Mouse (Mus musculus): Measurements from ENCODE around the gene Pigg. TPM values are rescaled to one million over a fixed set of nuclear protein-coding genes. Genes with fewer than 3 reads are reported as not detected.

Gene Pigg
- total and polyA plus RNA-seq, 2 experiments from 2014 or later: 2.5 to 7.2 TPM

DNA sequence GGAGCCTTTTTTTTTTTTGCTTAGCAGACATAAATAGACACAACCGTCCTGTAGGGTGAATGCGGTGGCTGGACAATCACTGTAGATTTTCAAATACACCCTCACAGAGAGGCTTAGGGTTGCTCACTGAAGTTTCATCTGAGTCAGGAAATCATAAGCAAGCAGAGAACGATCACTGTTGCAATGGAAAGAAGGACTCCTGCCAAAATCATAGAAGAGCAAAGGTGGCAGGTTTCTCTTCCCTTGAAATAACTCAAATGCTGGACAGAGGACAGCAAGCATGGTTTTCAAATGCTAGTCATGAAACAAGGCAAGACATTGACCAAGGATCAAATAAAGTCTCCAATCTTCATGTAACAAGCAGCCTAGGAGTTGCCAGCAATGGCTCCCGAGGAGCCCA lies 65.9 kb downstream of the Pigg start:
- TF ChIP-seq CTCF (IDR thresholded peaks at IDR 0.05; ENCODE audit: low read depth): no peak
- no peak overlapping the region for H3K27ac ChIP-seq
- ATAC-seq: no peak
- H3K4me1 ChIP-seq (ENCODE audit: insufficient read depth, low read length): no peaks in the 10 kb centered on the region
- DNase-seq (ENCODE audit: low spot score): no peak
- H3K9me3 ChIP-seq (ENCODE audit: low read length): no peaks in the 10 kb centered on the region; the same call in 1 of the 2 replicates
- H3K4me2 ChIP-seq (ENCODE audit: low read depth, low read length): no peak overlapping the region
- no peaks in the 10 kb centered on the region for H3K27me3 ChIP-seq (ENCODE audit: insufficient read depth, low read length)
- no peaks in the 10 kb centered on the region for H3K36me3 ChIP-seq (ENCODE audit: insufficient read depth, low read length)
- H3K9ac ChIP-seq (replicated peaks; ENCODE audit: low read length): no peak overlapping the region
- 89% methylated on average over 4 of the region's 4 CpGs for WGBS
- H3K4me3 ChIP-seq (ENCODE audit: low read length): no peak overlapping the region

DNA sequence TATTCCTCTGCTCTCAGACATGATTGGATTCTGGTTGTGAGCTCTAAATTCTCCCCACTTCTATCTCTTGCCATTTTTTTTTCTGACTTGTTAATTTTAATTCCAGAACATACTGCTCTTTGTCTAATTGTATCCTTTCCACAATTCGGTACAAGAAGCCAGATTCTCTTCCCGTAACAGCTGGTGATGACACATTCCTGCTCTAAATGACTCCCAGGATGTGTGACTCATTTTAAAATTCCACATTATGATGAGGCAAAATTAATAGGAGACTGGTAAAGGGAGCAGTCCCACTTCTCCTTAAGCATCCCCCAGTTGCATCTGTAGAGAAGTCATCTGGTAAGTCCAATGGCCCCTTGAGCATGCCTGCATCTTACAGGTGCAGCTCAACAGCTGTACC lies 73.2 kb downstream of the Pigg start:
- ATAC-seq (no peak), DNase-seq (ENCODE audit: low spot score) (no peak)
- no peak for TF ChIP-seq CTCF (IDR thresholded peaks at IDR 0.05; ENCODE audit: low read depth)

DNA sequence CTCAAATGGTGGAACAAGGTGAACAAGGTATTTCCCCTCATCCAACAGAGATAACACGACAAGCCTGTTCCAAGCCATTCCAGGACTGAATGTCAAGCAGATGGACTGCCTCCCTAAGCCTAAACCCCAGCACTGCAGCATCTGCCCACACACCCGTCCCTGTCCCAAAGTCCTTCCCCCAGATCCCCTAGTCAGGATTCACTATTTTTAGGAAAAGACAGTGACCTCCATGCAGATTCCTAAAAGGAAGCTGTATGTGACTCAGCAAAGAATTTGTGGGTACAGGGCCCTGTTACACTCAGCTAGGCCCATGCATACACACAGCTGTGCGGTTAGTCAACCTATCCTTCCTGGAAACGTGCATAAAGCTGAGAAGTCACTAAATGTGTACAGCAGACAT lies 74.0 kb downstream of the Pigg start:
- no peaks in the 10 kb centered on the region for H3K4me1 ChIP-seq (ENCODE audit: insufficient read depth, low read length)
- no peak overlapping the region for H3K9ac ChIP-seq (replicated peaks; ENCODE audit: low read length)
- H3K36me3 ChIP-seq (ENCODE audit: insufficient read depth, low read length): no peaks in the 10 kb centered on the region
- H3K4me3 ChIP-seq (ENCODE audit: low read length): no peak overlapping the region
- H3K4me2 ChIP-seq (ENCODE audit: low read depth, low read length): no peak overlapping the region
- no peak for DNase-seq (ENCODE audit: low spot score)
- H3K27me3 ChIP-seq (ENCODE audit: insufficient read depth, low read length): no peaks in the 10 kb centered on the region
- H3K27ac ChIP-seq: no peak overlapping the region
- no peak for ATAC-seq
- TF ChIP-seq CTCF (IDR thresholded peaks at IDR 0.05; ENCODE audit: low read depth): no peak
- 75% methylated on average over 4 of the region's 4 CpGs for WGBS
- no peaks in the 10 kb centered on the region; the same call in 1 of the 2 replicates for H3K9me3 ChIP-seq (ENCODE audit: low read length)

More for the DNA sequence above, 73.2 kb downstream of the Pigg start:
- Histone ChIP-seq H3K27ac (no peak overlapping the region), H3K4me3 (ENCODE audit: low read length) (no peak overlapping the region), H3K4me2 (ENCODE audit: low read depth, low read length) (no peak overlapping the region), H3K36me3 (ENCODE audit: insufficient read depth, low read length) (no peaks in the 10 kb centered on the region), H3K27me3 (ENCODE audit: insufficient read depth, low read length) (no peaks in the 10 kb centered on the region), H3K9me3 (ENCODE audit: low read length) (no peaks in the 10 kb centered on the region; the same call in 1 of the 2 replicates), H3K4me1 (ENCODE audit: insufficient read depth, low read length) (no peaks in the 10 kb centered on the region), H3K9ac (replicated peaks; ENCODE audit: low read length) (no peak overlapping the region)
- 75% methylated on average over 2 of the region's 2 CpGs for WGBS

DNA sequence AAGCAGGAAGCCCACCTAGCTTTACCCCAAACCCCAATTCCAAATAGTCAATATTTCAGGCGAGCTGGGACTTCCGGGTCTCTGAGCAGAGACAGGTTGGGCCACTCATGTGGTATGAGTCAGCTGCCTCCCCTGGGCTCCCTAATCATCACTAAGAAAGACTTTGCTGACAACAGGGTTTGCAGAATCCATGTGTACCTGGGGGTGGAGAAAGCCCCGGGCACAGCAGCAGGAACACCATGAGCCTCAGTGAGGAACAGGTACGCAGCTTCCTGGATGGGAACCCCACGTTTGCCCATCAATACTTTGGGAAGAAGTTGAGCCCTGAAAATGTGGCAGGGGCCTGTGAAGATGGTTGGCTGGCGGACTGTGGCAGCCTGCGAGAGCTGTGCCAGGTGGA lies 75.8 kb downstream of the Pigg start, which contains the start of gene Pde6b:
TSS of gene Pde6b (plus strand) at position 191 of the 400 bp plus-strand sequence.
- H3K27ac ChIP-seq: no peak within 1 kb of the TSS
- no peaks in the 10 kb centered on the region for H3K36me3 ChIP-seq (ENCODE audit: insufficient read depth, low read length)
- H3K4me3 ChIP-seq (ENCODE audit: low read length): no peak within 1 kb of the TSS
- 81% methylated on average over 7 of the region's 7 CpGs for WGBS
- ATAC-seq (no peak), DNase-seq (ENCODE audit: low spot score) (no peak)
- H3K27me3 ChIP-seq (ENCODE audit: insufficient read depth, low read length): no peaks in the 10 kb centered on the region
- no peaks in the 10 kb centered on the region for H3K4me1 ChIP-seq (ENCODE audit: insufficient read depth, low read length)
- no peak for TF ChIP-seq CTCF (IDR thresholded peaks at IDR 0.05; ENCODE audit: low read depth)
- no peaks in the 10 kb centered on the region for H3K9me3 ChIP-seq (ENCODE audit: low read length)
- no peak within 1 kb of the TSS for H3K9ac ChIP-seq (replicated peaks; ENCODE audit: low read length)
- H3K4me2 ChIP-seq (ENCODE audit: low read depth, low read length): no peak within 1 kb of the TSS

DNA sequence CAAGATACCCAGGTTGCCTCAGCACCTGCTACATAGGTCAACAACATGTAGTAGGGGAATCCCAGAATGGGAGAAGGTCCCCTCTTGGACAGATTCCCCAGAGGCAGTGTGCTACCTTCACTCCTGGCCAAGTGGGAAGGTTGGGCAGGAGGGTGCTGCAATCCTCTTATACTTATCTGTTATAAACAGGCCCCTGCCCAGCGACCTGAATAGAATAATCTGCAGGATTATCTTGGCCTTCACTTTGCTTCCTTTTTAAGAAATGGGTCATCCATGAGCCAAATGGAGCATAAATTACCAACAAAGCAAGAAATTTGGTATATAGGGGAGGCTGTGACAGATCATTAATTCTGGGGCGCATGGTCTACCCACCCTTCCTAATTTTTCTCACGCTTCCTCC lies 77.3 kb downstream of the Pigg start:
- Histone ChIP-seq H3K4me1 (ENCODE audit: insufficient read depth, low read length) (no peaks in the 10 kb centered on the region), H3K9me3 (ENCODE audit: low read length) (no peaks in the 10 kb centered on the region), H3K4me3 (ENCODE audit: low read length) (no peak overlapping the region), H3K4me2 (ENCODE audit: low read depth, low read length) (no peak overlapping the region), H3K27me3 (ENCODE audit: insufficient read depth, low read length) (no peaks in the 10 kb centered on the region), H3K27ac (no peak overlapping the region), H3K36me3 (ENCODE audit: insufficient read depth, low read length) (no peaks in the 10 kb centered on the region), H3K9ac (replicated peaks; ENCODE audit: low read length) (no peak overlapping the region)
- WGBS: 78% methylated on average over 3 of the region's 3 CpGs
- no peak for ATAC-seq
- TF ChIP-seq CTCF (IDR thresholded peaks at IDR 0.05; ENCODE audit: low read depth): no peak
- no peak for DNase-seq (ENCODE audit: low spot score)

Other genes starting within 250 kb of the Pigg start
- gene Mtf2, start 246.9 kb upstream of the Pigg start, total RNA-seq (2014; rRNA removed): 36.0 and 41.4 TPM in 2 replicates
- gene Mtf2, start 246.9 kb upstream of the Pigg start, polyA plus RNA-seq (2015; fragmentation: Nextera tagmentation; extraction: Ambion mirVana): 48.7 and 55.7 TPM in 2 replicates
- gene Tmed5, start 180.0 kb upstream of the Pigg start, total RNA-seq (2014; rRNA removed): 12.9 and 28.3 TPM in 2 replicates
- 24.6 and 26.7 TPM in 2 replicates for gene Tmed5, start 180.0 kb upstream of the Pigg start, polyA plus RNA-seq (2015; fragmentation: Nextera tagmentation; extraction: Ambion mirVana)
- 0.63 and 1.4 TPM in 2 replicates for gene Ccdc18, start 179.7 kb upstream of the Pigg start, total RNA-seq (2014; rRNA removed)
- gene Ccdc18, start 179.7 kb upstream of the Pigg start, polyA plus RNA-seq (2015; fragmentation: Nextera tagmentation; extraction: Ambion mirVana): 2.2 and 4.1 TPM in 2 replicates
- gene Dr1, start 43.7 kb upstream of the Pigg start, total RNA-seq (2014; rRNA removed): 31.8 and 39.4 TPM in 2 replicates
- 39.7 and 39.9 TPM in 2 replicates for gene Dr1, start 43.7 kb upstream of the Pigg start, polyA plus RNA-seq (2015; fragmentation: Nextera tagmentation; extraction: Ambion mirVana)
- gene Gm42517, start 55.3 kb downstream of the Pigg start, total RNA-seq (2014; rRNA removed): 93.4 and 97.0 TPM in 2 replicates
- 3.8 and 4.5 TPM in 2 replicates for gene Gm42517, start 55.3 kb downstream of the Pigg start, polyA plus RNA-seq (2015; fragmentation: Nextera tagmentation; extraction: Ambion mirVana)
- not detected in 2 replicates for gene Pde6b, start 75.8 kb downstream of the Pigg start, total RNA-seq (2014; rRNA removed)
- 0.14 and 0.26 TPM in 2 replicates for gene Pde6b, start 75.8 kb downstream of the Pigg start, polyA plus RNA-seq (2015; fragmentation: Nextera tagmentation; extraction: Ambion mirVana)
- gene Atp5k, start 121.8 kb downstream of the Pigg start, total RNA-seq (2014; rRNA removed): 31.5 and 90.8 TPM in 2 replicates
- gene Atp5k, start 121.8 kb downstream of the Pigg start, polyA plus RNA-seq (2015; fragmentation: Nextera tagmentation; extraction: Ambion mirVana): 621 and 639 TPM in 2 replicates
- 0.11 and 0.52 TPM in 2 replicates for gene Mfsd7a, start 136.3 kb downstream of the Pigg start, total RNA-seq (2014; rRNA removed)
- gene Mfsd7a, start 136.3 kb downstream of the Pigg start, polyA plus RNA-seq (2015; fragmentation: Nextera tagmentation; extraction: Ambion mirVana): 0.15 TPM in 2 replicates
- 32.0 and 36.4 TPM in 2 replicates for gene Pcgf3, start 148.6 kb downstream of the Pigg start, total RNA-seq (2014; rRNA removed)
- gene Pcgf3, start 148.6 kb downstream of the Pigg start, polyA plus RNA-seq (2015; fragmentation: Nextera tagmentation; extraction: Ambion mirVana): 12.1 and 12.9 TPM in 2 replicates
- 95.6 and 118 TPM in 2 replicates for gene Cplx1, start 237.4 kb downstream of the Pigg start, total RNA-seq (2014; rRNA removed)
- 257 and 267 TPM in 2 replicates for gene Cplx1, start 237.4 kb downstream of the Pigg start, polyA plus RNA-seq (2015; fragmentation: Nextera tagmentation; extraction: Ambion mirVana)

Measured in hindbrain, postnatal 0 days (tissue).